Mouse (Mus musculus): ENCODE measurements at regions not wholly inside any gene's neighbourhood (a gene's known extent, or its start where the extent isn't known, plus 50 kb on each side); places are given as distances from the start of the nearest gene placed in this dataset.
A peak's percentile ranks its signal among the peaks of the same experiment; 100 is the strongest.

DNA sequence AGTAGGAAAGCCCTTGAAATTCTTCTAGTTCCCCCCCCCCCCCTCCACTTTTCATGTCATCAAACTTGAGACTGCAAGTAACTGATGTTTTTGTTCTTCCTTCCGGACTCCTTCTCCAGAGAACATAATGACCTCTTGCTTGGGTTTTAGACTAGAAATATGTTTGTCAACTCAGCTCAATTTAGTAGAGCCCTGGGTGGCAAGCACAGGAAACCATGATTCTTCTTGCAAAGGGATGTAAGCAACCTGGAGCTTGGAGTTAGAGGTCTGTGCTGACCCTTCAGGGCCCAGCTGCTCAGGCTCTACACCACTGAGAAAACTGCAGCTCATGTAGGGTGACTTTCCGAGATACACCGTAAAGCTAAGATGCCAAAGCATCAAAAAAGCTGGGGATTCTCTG lies 127.2 kb upstream of the Meis1 start:
- no peak for DNase-seq

DNA sequence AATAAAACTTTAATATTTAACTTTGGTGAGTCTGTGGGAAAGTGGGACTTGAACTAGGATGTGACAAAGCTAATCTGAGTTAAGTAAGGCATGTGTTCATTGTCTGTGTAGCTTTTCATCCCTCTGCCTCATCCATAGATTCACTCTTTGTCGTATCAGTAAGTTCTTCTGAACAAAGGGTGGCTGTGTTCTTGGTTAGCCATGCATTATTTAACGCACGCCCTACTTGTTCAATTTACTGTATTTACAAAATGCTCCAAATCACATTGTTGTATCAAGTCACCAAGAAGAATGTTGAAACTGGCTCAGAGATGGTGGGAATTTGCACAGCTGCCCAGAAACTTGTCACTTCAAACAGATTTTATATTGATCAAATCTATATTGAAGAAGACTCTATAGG lies 132.2 kb upstream of the Meis1 start:
- DNase-seq: no peak

DNA sequence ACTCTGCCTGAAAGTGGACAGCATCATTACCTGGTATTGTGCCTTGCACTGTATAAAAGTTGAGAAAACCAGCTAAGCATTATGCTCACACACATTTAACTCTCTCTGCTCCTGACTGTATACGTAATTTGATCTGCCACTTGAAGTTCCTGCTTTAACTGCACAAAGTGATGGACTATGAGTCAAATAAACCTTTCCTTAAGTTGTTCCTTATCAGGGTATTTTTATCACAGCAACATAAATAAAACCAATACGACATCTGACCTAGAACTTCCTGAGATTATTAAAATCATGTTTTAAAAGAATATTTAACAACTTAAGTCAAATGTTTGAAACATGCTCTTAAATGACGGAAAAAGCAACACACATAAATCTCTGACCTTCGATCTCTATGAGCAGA lies 134.9 kb upstream of the Meis1 start:
- DNase-seq: no peak

DNA sequence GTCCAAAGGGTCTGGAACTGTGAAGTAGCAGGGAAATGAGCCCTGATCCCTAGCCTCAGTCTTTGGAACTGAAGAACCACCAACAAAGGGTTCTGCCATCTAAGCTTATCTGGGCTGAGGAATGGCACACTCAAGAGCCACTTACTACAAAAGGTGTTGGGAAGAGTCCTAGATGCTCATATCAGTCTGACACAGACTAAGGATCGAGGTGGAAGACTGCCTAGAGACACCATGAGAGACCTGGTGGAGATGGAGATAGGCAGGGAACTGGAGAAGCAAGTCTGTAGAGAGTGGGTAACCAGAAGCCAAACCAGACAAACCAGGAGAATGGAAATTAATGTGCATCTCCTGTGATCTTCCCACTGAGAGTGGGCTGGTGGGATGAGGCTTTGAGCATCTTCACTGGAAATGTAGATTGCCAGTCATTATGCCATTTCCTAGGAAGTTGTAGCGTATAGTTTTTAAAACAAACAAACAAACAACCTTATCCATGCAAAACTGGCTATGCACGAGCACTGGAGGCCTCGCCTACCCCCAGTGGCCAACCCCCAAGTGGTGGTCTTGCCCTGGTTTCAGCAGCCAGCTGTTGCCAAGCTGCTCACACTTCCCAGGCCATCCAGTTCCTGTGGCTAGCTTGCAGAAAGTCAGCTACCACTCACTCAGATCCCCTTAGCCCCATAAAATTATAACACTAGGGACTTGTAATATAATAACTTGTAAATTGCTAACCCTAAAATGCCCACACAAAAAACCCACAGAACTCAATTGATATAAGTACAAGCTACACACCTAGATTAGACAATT lies 136.2 kb upstream of the Meis1 start:
- no peak for DNase-seq

DNA sequence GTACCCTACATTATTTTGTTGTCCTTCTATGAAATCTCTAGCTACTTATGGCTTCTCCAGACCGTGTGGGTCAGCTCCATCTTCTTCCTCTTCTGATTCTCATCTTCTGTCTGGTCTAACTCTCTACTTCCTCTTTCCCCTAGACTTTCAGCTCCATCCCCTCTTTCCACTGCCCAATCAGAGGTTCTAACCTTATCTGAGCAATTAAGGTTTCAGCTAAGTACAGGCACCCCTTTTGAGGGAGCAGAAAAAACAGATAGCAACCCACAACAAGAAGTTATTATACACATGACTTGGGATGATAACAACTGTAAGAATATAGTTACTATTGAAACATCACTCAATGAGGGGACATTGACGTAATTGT lies 136.8 kb upstream of the Meis1 start:
- DNase-seq: no peak

DNA sequence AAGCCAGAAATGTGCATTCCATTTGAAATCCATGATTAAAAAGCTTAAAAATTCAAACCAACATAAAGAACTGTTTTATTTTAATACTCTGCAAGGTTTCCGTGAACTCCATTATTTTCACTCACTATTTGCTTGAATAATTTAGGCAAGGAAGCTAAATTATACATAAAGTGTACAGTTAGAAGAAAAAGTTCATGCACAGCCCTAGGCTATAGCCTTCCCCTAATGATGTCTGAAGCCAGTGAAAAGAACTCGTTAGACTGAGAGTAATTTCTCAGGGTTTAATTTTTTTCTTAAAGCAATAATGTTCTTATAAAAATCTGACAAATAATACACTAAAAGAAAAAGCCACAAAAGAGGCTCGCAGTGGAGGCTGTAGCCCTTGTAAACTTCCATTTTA lies 141.4 kb upstream of the Meis1 start:
- no peak for DNase-seq

DNA sequence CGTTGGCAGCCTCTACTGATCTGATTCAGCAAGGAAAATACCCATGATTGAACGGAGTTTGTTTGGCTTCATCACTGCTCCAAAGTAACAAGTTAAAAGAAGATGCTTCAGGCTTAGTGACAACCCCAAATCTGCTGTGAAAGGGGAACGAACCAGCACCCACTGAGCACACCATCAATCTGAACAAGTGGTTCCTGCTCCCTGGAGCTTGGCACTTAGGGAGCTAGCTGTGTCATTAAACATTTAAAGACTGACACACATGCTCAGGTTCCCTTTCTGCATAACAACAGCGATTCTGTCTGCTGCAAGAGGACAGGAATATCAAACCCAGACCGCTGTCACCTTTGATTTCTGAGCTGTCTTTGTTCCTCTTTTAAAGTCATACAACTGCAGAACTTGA lies 141.9 kb upstream of the Meis1 start:
- no peak for DNase-seq

DNA sequence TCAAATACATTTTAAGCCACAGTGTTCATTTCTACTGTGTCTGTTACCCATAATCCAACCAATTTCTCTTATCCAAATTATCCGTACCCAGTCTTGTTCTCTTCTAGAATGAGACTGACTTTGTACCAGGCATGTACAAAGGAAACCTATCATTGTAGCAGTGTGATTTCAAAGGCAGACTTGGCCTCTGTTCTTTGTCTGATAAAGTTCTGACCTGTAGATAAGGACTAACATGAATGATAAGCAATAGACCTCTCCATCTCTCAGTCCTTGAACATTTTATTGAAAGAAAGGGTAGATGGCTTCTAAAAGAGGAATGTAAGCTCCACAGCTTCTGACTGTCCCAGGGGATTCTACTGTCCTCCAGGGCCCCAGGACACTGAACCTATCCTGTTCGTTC lies 152.2 kb upstream of the Meis1 start:
- no peak for DNase-seq

DNA sequence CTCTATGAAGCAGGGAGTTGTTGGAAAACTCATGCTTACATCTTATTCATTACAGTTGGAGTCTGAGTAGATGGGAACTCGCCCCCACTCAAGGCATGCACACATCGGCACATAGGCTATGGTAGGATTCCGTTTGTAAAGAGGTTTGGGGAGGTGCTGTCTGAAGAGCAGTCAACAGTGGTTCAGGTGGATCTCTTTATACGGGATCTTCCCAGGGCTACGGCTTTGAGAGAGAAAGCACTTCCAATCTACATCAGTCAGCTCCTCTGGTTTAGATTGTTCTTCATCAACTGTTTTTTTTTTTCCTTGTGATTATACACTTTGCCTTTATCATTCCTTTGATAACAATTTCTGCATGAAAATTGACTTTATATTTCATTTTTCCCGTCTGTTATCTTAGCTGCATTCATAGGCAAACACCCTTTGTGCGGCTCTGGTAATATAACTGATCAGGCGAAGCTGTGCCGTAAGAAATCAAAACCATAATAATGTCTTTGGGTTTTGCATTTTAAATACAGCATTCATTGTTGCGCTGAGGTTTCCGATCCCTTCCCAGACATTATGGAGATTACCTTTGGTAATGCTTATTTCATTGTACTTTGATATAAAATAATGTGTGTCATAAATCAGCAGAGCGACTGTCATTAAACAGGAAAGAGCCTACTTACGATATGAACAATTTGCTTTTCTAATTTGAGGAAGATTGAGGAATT lies 155.7 kb upstream of the Meis1 start:
- DNase-seq: no peak

DNA sequence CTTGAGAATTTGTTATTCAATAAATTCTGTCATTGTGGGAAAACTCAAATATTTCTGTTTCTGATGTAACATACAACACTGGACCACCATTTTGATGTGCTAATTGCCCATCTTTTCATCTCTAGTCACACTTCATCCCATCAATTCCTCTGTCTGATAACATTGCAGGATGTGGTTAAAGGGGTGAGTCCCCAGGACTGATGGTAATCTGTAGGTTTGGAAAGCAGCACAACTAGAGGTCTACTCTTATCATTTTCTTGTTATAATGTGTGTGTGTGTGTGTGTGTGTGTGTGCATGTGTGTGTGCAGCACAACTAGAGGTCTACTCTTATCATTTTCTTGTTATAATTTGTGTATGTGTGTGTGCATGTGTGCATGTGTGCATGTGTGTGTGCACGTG lies 160.5 kb upstream of the Meis1 start:
- no peak for DNase-seq

DNA sequence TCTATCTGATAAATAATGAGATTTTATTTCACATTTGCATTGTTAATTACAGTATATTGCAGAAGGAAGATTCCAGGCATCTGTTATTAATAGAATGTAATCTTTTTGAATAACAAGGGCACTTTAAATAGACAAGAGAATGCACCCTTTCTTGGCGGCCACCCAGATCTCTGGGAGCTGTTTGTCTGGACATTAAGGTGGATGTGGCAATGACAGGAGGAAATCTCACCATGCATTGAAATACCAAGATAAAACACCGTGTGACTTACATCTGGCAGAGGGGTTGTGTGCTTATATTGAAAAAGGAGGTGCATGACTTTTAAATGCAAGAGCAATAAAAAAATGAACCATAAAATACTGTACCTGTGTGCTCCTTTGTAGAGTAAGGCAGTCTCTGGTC lies 171.0 kb upstream of the Meis1 start:
- no peak for DNase-seq

DNA sequence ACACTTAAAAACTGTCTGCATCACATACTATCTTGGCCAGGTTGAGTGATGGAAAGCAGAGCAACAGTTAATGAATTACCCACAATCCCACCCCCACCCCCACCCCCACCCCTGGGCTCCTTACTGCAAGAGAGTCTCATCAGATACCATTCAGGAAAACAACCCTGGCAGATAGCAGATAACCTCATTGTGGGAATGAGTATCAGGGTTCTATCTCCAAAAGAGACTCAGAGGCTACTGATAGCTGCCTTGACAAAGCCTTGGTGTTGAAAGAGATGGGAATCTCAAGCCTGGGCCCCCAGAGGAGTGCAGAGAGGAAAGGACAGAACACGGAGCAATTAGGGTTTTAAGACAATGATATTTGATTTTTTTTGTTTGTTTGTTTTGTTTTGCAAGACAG lies 175.7 kb upstream of the Meis1 start:
- DNase-seq: no peak

DNA sequence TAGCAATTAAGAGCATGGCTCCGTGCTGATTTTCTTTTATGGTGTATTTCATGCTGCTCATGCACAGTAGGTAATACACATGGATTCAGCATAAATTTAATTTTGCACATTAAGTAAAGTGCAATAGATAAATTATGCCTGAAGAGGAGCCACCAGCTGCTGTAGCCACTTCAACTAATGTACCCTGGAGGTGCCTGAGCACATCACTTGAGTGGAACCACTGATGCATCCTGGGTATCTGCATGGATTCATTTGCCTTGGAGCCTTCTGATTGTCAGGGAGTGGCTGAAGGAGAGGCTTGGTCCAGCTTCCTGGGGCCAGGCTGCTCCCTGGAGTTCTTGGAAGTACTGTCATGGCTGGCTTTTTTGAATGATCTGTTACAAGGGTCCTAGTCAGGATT lies 179.0 kb upstream of the Meis1 start:
- DNase-seq: no peak

DNA sequence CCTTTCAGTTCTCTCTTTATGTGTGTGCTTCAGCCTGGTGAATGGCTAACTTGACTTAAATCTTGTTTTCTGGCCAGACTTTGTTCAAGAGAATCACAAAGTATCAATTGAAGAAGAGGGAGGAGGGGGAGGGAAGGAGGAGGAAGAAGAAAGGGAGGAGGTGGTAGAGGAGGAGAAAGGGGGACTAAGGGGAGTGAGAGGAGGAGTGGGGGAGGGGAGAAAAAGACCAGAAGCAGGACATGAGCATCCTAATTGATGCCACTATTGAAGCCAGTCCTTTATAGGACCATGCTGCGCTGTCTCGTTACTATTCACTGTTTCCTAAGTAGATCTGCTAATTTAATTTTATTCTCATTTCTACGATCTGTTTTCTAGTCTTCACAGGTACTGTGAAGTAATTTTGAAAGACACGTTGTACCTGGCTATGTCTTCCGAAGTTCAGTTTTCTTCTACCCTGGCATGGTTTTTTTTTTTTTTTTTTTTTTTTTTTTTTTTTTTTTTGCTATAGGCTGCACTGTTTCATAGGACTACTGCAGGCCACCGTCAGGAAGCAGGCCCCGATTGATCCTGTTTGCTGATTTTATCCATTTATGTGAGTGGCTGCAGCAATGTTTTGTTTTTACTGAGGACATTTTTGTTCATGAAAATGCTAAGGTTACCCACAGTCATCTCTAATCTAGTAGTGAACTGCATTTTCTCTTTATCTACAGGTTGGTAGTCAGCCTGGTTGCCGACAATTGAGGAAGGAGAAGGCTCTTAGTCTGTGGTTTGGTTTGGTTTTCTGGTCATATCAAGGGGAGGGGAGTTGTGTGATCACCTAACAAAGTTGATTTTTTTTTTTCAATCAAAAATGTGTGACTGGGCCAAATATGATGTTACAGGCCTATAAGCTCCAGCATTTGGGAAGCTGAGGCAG lies 184.1 kb upstream of the Meis1 start:
- no peak for DNase-seq

DNA sequence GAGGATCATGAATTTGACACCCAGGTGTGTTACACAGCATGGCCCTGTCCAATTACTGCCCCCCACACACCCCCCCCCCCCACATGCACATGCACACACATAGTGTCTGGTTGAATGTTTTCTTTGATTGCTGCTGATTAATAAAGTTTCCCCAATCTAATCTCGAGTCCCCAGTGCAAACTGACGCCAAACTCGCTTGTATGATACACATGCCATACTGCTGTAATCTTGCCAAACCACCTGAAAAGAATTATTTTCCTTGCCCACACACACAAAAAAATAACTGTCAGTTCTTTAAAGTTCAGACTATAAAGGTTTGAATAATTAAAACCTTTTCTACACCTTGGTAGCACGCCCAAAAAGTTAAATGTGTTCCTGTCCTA lies 184.7 kb upstream of the Meis1 start:
- DNase-seq: no peak

DNA sequence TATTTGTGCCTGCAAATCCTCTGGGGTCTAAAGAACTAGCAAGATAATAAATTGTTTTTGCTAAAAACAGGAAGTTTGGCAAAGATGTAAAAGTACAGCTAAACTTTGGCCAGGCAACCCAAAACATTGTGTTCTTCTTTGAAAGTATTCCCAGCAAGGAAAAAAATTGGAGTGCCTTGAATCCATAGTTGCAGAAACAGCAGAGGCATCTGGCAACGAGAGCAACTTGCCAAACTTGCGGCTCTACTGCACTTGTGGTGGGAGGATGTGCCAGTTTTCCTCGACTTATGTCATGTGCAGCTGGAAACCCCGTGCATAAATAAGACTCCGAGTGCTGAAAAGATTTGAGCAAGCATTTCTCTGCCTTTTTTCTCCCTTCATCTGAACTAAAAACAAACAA lies 185.2 kb upstream of the Meis1 start:
- peak; percentile 41 to 53 for DNase-seq

DNA sequence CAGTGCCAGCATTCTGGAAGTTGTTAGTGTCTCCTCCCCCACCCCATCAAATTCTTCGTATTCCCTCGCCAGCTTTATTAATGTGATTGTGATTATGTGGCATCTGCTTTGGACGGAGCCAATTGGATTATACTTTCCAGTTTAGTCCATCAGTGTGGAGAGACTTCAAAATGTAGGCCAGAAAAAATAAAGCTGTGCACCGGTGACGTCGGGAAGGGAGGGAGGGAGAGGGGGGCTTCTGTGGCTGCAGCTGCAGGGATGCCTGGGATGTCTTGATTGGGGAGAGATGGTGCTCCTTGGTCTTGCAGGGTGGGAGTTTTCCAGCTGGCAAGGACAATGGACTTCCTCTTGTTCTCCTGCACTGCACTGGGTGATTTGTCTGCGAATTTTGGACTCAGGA lies 185.7 kb upstream of the Meis1 start:
- DNase-seq: peak in 1 of 2 experiments; percentile 3

DNA sequence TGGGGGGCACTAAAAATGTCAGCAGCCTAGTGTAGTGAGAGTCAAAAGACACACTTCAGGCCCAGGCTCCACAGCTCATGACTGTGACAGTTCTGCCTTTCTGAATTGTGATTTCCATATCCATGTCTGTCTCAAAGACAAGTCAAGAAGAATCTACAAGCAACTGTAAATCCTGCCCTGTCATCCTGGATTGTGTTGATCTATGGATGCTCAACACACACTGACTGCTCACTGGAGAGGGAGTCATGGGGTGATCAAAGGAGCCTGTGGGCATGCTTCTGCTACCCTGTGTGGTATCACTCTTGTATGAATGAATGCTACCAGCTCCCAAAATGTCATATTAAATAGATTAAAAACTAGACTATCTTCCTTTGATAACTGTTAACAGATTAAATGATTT lies 186.4 kb upstream of the Meis1 start:
- DNase-seq: no peak

DNA sequence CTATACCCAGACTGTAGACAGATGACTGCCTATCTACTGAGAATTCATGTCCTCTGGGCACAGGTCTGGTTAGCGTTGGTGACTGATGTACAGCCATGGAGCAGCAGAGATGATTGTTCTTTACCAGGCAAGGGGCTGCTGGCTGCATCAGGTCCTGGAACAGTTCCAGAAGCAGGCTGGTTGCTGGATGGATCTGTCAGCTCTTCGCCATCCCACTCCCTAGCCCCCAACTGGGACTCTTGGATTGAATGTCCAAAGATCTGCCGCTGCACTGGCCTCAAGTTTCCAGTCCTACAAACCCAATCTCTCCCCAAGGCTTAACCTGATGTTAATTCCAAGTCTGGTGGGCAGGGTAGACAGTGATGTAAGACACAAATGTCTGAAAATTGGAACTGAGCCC lies 200.7 kb upstream of the Meis1 start:
- no peak for DNase-seq

DNA sequence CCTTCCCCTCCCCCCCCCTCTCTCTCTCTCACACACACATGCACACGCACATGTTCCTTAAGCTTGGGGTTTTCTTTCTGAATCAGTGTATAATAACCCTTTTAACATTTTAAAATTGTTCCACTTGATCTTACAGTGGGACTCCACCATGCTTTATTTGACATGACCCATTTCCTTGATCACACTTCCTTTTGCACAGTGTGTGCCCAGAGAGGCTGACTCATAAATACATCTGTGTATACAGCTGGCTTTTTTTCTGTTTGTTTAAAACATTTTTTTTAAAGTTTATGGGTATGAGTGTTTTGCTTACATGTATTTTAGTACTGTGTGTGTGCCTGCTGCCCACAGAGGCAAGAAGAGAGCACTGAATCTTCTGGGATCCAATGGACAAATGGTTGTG lies 202.7 kb upstream of the Meis1 start:
- DNase-seq: no peak

DNA sequence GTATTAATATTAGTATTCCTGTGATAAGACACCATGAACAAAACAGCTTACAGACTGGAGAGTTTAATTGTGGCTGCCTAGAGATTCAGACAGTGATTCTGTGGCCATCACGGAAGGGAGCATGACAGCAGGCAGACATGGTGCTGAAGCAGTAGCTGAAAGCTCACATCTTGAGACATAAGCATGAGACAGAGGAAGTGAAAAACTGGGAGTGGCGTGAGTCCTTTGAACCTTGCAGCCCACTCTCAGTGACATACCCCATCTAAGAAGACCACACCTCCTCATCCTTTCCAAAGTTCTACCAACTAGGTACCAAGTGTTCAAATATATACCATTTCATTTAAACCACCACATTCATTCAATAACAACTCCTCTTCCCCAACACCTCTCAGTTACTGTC lies 208.0 kb upstream of the Meis1 start:
- no peak for DNase-seq

DNA sequence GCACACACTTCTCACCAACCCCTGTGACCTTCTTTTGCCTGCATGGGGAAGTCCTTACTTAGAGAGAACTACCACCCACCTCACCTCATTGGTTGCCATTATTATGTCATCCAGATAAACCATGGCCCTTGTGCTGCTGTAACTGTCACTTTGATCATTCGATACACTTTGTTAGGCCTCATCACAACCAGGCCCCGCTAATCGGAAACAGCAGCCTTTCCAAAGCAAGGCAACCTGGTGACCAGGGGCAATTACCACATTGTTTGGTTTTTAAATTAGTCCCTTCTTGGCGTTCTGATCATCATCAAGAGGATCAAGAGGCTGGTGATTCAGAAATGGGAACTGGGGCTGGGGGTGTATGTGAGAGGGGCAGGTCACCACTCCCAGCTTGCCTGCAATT lies 208.9 kb upstream of the Meis1 start:
- no peak for DNase-seq

DNA sequence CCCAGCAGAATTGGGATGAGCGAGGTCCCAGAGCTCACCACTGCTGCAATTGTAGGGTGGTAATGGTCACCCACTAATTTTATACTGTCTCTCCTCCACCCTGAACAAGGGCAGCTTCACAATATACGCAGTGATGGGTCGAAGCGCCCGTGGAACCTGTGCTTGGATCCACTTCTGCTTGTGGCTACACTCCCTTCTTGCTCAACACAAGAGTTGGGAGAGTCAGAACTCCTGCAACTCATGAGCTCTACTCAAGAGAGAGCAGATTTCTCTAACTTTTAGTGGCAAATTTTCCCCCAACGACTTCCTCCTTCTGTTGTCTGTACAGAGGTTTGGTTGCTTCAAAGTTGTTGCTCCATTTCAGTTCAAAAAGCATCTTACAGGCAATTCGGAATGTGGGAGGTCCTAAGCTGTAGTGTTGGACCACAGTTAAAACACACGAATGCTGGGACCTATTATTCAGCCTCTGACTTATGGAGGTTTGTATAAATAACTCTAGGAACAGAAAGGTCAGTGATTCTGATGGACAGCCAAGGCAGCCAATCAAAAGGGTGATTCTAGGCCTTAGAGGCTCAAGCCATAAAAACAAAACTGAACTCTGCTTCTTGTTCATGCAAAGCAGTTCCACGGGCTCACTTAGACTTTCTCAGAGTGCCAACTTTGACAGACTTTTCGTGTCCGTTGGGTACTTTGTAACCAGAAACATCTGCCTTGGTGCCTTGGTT lies 227.8 kb upstream of the Meis1 start:
- DNase-seq: no peak

All from lung, adult 18-20 months (tissue).